Mouse (Mus musculus): Measurements from ENCODE around the gene Zic5. TPM values are rescaled to one million over a fixed set of nuclear protein-coding genes. Genes with fewer than 3 reads are reported as not detected.
A peak's percentile ranks its signal among the peaks of the same experiment; 100 is the strongest.

Gene Zic5
- polyA plus RNA-seq (2014; fragmentation: Nextera tagmentation; extraction: Ambion mirVana) = 11.6 and 14.0 TPM in 2 replicates

GRCm38 (mm10) chr14:122464763-122465741 lies at the start of gene Zic5:
Zic5 (minus strand) TSS chr14:122465677.
- under 1% methylated on average over 54 of the region's 62 CpGs for WGBS
- peak; percentile 81 for ATAC-seq (ENCODE audit: low FRiP score)
- peaks cover 89% of the 10 kb centered on the region for H3K27me3 ChIP-seq (ENCODE audit: control insufficient read depth, insufficient read depth, low read length)

GRCm38 (mm10) chr14:122513511-122514036 lies 48.1 kb upstream of the Zic5 start:
- Histone ChIP-seq H3K4me3 (replicated peaks; ENCODE audit: low read length) (no peak overlapping the region), H3K27me3 (ENCODE audit: control insufficient read depth, insufficient read depth, low read length) (no peaks in the 10 kb centered on the region), H3K27ac (no peak overlapping the region), H3K36me3 (replicated peaks; ENCODE audit: control insufficient read depth, insufficient read depth) (no peaks in the 10 kb centered on the region), H3K9me3 (ENCODE audit: control insufficient read depth, low read length) (no peaks in the 10 kb centered on the region), H3K4me2 (replicated peaks) (no peak overlapping the region), H3K4me1 (replicated peaks; ENCODE audit: control insufficient read depth, insufficient read depth, low read length) (no peaks in the 10 kb centered on the region), H3K9ac (no peak overlapping the region)
- no peak for DNase-seq (ENCODE audit: low spot score)
- 74% methylated on average over 1 of the region's 1 CpGs for WGBS
- ATAC-seq (ENCODE audit: low FRiP score) = no peak

More at GRCm38 (mm10) chr14:122464763-122465741, at the start of gene Zic5:
- H3K4me3 ChIP-seq (replicated peaks; ENCODE audit: low read length) = peak within 1 kb of the TSS; percentile 48
- H3K4me2 ChIP-seq (replicated peaks) = peak within 1 kb of the TSS; percentile 64
- DNase-seq (ENCODE audit: low spot score) = peak; percentile 60
- H3K4me1 ChIP-seq (replicated peaks; ENCODE audit: control insufficient read depth, insufficient read depth, low read length) = peaks cover 12% of the 10 kb centered on the region; the same call in 1 of the 2 replicates
- no peaks in the 10 kb centered on the region for H3K36me3 ChIP-seq (replicated peaks; ENCODE audit: control insufficient read depth, insufficient read depth)
- H3K9ac ChIP-seq = peak within 1 kb of the TSS; percentile 74
- peak within 1 kb of the TSS; percentile 90 for H3K27ac ChIP-seq
- H3K9me3 ChIP-seq (ENCODE audit: control insufficient read depth, low read length) = no peaks in the 10 kb centered on the region

GRCm38 (mm10) chr14:122511519-122511918 lies 46.0 kb upstream of the Zic5 start:
- Histone ChIP-seq H3K4me3 (replicated peaks; ENCODE audit: low read length) (no peak overlapping the region), H3K9ac (no peak overlapping the region), H3K27ac (no peak overlapping the region), H3K27me3 (ENCODE audit: control insufficient read depth, insufficient read depth, low read length) (no peaks in the 10 kb centered on the region), H3K4me1 (replicated peaks; ENCODE audit: control insufficient read depth, insufficient read depth, low read length) (no peaks in the 10 kb centered on the region), H3K9me3 (ENCODE audit: control insufficient read depth, low read length) (no peaks in the 10 kb centered on the region), H3K36me3 (replicated peaks; ENCODE audit: control insufficient read depth, insufficient read depth) (no peaks in the 10 kb centered on the region), H3K4me2 (replicated peaks) (no peak overlapping the region)
- WGBS = 74% methylated on average over 3 of the region's 3 CpGs
- DNase-seq (ENCODE audit: low spot score) = no peak
- no peak for ATAC-seq (ENCODE audit: low FRiP score)

- Histone ChIP-seq H3K27ac (no peak overlapping the region), H3K4me2 (replicated peaks) (no peak overlapping the region), H3K9ac (no peak overlapping the region), H3K27me3 (ENCODE audit: control insufficient read depth, insufficient read depth, low read length) (no peaks in the 10 kb centered on the region), H3K4me3 (replicated peaks; ENCODE audit: low read length) (no peak overlapping the region), H3K4me1 (replicated peaks; ENCODE audit: control insufficient read depth, insufficient read depth, low read length) (no peaks in the 10 kb centered on the region), H3K36me3 (replicated peaks; ENCODE audit: control insufficient read depth, insufficient read depth) (no peaks in the 10 kb centered on the region), H3K9me3 (ENCODE audit: control insufficient read depth, low read length) (no peaks in the 10 kb centered on the region)
- DNase-seq (ENCODE audit: low spot score) (peak; percentile 64), ATAC-seq (ENCODE audit: low FRiP score) (no peak)
- 30% methylated on average over 2 of the region's 2 CpGs for WGBS
These were observed 43.6 kb upstream of the Zic5 start for GRCm38 (mm10) chr14:122509058-122509457.

- H3K9me3 ChIP-seq (ENCODE audit: control insufficient read depth, low read length) = peaks cover 3% of the 10 kb centered on the region; the same call in 1 of the 2 replicates
- no peak overlapping the region for H3K27ac ChIP-seq
- DNase-seq (ENCODE audit: low spot score) = no peak
- H3K4me1 ChIP-seq (replicated peaks; ENCODE audit: control insufficient read depth, insufficient read depth, low read length) = no peaks in the 10 kb centered on the region
- WGBS = 64% methylated on average over 1 of the region's 1 CpGs
- H3K4me2 ChIP-seq (replicated peaks) = no peak overlapping the region
- H3K4me3 ChIP-seq (replicated peaks; ENCODE audit: low read length) = no peak overlapping the region
- peaks cover 56% of the 10 kb centered on the region for H3K27me3 ChIP-seq (ENCODE audit: control insufficient read depth, insufficient read depth, low read length)
- ATAC-seq (ENCODE audit: low FRiP score) = no peak
- no peaks in the 10 kb centered on the region for H3K36me3 ChIP-seq (replicated peaks; ENCODE audit: control insufficient read depth, insufficient read depth)
- H3K9ac ChIP-seq = no peak overlapping the region
These were observed 26.5 kb upstream of the Zic5 start for GRCm38 (mm10) chr14:122492015-122492414.

- Histone ChIP-seq H3K4me1 (replicated peaks; ENCODE audit: control insufficient read depth, insufficient read depth, low read length) (no peaks in the 10 kb centered on the region), H3K9ac (no peak overlapping the region), H3K27ac (no peak overlapping the region), H3K36me3 (replicated peaks; ENCODE audit: control insufficient read depth, insufficient read depth) (no peaks in the 10 kb centered on the region), H3K4me3 (replicated peaks; ENCODE audit: low read length) (no peak overlapping the region), H3K27me3 (ENCODE audit: control insufficient read depth, insufficient read depth, low read length) (peaks cover 61% of the 10 kb centered on the region), H3K9me3 (ENCODE audit: control insufficient read depth, low read length) (peaks cover 3% of the 10 kb centered on the region; the same call in 1 of the 2 replicates), H3K4me2 (replicated peaks) (no peak overlapping the region)
- 59% methylated on average over 6 of the region's 6 CpGs for WGBS
- ATAC-seq (ENCODE audit: low FRiP score) = no peak
- DNase-seq (ENCODE audit: low spot score) = no peak
These were observed 26.0 kb upstream of the Zic5 start for GRCm38 (mm10) chr14:122491521-122491920.

- 2% methylated on average over 49 of the region's 51 CpGs for WGBS
- Histone ChIP-seq H3K4me1 (replicated peaks; ENCODE audit: control insufficient read depth, insufficient read depth, low read length) (no peaks in the 10 kb centered on the region), H3K4me2 (replicated peaks) (peak within 1 kb of the TSS; percentile 48), H3K27me3 (ENCODE audit: control insufficient read depth, insufficient read depth, low read length) (peaks cover 70% of the 10 kb centered on the region), H3K27ac (peak within 1 kb of the TSS; percentile 68), H3K9me3 (ENCODE audit: control insufficient read depth, low read length) (peaks cover 3% of the 10 kb centered on the region; the same call in 1 of the 2 replicates), H3K4me3 (replicated peaks; ENCODE audit: low read length) (peak within 1 kb of the TSS; percentile 27), H3K36me3 (replicated peaks; ENCODE audit: control insufficient read depth, insufficient read depth) (no peaks in the 10 kb centered on the region), H3K9ac (peak within 1 kb of the TSS; percentile 51)
- ATAC-seq (ENCODE audit: low FRiP score) (peak; percentile 73), DNase-seq (ENCODE audit: low spot score) (no peak)
These were observed 25.2 kb upstream of the Zic5 start, which contains the start of gene Gm10837 for GRCm38 (mm10) chr14:122490441-122491328. Gm10837 (plus strand) TSS chr14:122490586.

- Histone ChIP-seq H3K27ac (peak overlapping the region; percentile 68; the same call in 1 of the 2 replicates), H3K27me3 (ENCODE audit: control insufficient read depth, insufficient read depth, low read length) (peaks cover 77% of the 10 kb centered on the region), H3K9ac (peak overlapping the region; percentile 51; the same call in 1 of the 2 replicates), H3K9me3 (ENCODE audit: control insufficient read depth, low read length) (peaks cover 3% of the 10 kb centered on the region; the same call in 1 of the 2 replicates), H3K36me3 (replicated peaks; ENCODE audit: control insufficient read depth, insufficient read depth) (no peaks in the 10 kb centered on the region), H3K4me2 (replicated peaks) (peak overlapping the region; percentile 48), H3K4me1 (replicated peaks; ENCODE audit: control insufficient read depth, insufficient read depth, low read length) (no peaks in the 10 kb centered on the region), H3K4me3 (replicated peaks; ENCODE audit: low read length) (0 out of 2 replicates have a peak overlapping the region, but pooled peaks have one; percentile 27)
- DNase-seq (ENCODE audit: low spot score) (peak; percentile 65), ATAC-seq (ENCODE audit: low FRiP score) (no peak)
- WGBS = 1% methylated on average over 12 of the region's 12 CpGs
These were observed 24.4 kb upstream of the Zic5 start for GRCm38 (mm10) chr14:122489686-122490414.
